Mouse (Mus musculus): ENCODE data around the gene Rbm10. TPM values are rescaled to one million over a fixed set of nuclear protein-coding genes. Genes with fewer than 3 reads are reported as not detected.
A peak's percentile ranks its signal among the peaks of the same experiment; 100 is the strongest.

Rbm10 gene
- polyA plus RNA-seq, 1 experiment from 2014 or later, result 112 TPM

DNA sequence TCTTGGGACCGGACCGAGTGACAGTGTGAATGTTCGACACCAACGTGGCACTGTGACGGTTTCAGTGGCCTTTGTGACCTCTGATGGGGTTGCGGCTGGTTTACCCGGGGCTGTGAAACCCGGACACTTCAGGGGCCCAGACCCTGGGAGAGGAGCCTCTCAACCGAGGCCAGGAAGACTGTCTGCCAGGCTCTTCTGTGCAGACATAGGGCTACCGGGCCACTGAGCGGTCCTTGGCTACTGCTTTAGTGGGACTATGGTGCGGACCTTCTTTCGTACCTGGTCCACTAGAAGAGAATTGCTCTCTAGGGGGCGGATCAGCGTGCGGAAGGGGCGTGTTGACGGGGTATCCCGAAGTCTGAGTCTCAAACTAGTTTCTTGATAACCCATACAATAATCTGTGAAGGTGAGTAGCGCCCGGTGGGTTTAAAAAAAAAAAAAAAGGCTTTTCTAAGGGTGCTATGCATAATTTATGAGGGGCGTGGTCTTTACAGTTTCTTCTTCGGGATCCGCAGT lies 41.6 kb downstream of the Rbm10 start:
- H3K27ac ChIP-seq (replicated peaks), result peak overlapping the region; percentile 61
- H3K9me3 ChIP-seq, result no peaks in the 10 kb centered on the region
- H3K36me3 ChIP-seq (replicated peaks), result no peaks in the 10 kb centered on the region
- no peaks in the 10 kb centered on the region for H3K4me1 ChIP-seq
- H3K4me3 ChIP-seq, result peak overlapping the region; percentile 64
- peak; percentile 13 for DNase-seq (ENCODE audit: low spot score)
- H3K27me3 ChIP-seq (replicated peaks; ENCODE audit: low read depth, poor library complexity, severe bottlenecking), result no peaks in the 10 kb centered on the region
- WGBS, result 15% methylated on average over 24 of the region's 24 CpGs

DNA sequence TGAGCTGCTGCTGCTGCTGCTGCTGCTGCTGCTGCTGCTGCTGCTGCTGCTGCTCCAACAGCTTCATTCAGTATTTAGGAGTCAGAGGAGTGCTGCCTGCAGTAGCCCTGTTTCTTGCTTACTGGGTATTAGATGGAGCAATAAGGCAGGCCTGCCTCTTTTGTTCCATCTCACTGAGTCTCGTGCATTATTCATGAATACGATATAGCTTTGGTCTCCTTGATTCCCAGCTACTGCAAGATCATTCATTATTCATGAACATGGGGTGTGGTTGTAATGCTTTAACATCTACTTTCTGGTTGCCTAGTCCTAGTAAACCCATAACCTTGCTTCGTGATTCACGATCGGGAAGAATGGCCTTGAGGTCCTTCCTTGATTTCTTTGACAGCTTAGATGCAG lies 45.0 kb downstream of the Rbm10 start:
- H3K27ac ChIP-seq (replicated peaks), result no peak overlapping the region
- H3K9me3 ChIP-seq, result no peaks in the 10 kb centered on the region
- H3K27me3 ChIP-seq (replicated peaks; ENCODE audit: low read depth, poor library complexity, severe bottlenecking), result no peaks in the 10 kb centered on the region
- 30% methylated on average over 5 of the region's 5 CpGs for WGBS
- no peaks in the 10 kb centered on the region for H3K4me1 ChIP-seq
- no peak for DNase-seq (ENCODE audit: low spot score)
- peak overlapping the region; percentile 70 for H3K4me3 ChIP-seq
- peaks cover 25% of the 10 kb centered on the region for H3K36me3 ChIP-seq (replicated peaks)

GRCm38 (mm10) chrX:20662716-20663443 lies 45.6 kb downstream of the Rbm10 start:
- Histone ChIP-seq H3K4me3 (peak overlapping the region; percentile 70), H3K27me3 (replicated peaks; ENCODE audit: low read depth, poor library complexity, severe bottlenecking) (no peaks in the 10 kb centered on the region), H3K27ac (replicated peaks) (peak overlapping the region; percentile 87), H3K9me3 (no peaks in the 10 kb centered on the region), H3K36me3 (replicated peaks) (peaks cover 31% of the 10 kb centered on the region), H3K4me1 (no peaks in the 10 kb centered on the region)
- peak; percentile 87 for DNase-seq (ENCODE audit: low spot score)
- 15% methylated on average over 28 of the region's 28 CpGs for WGBS

- Histone ChIP-seq H3K36me3 (replicated peaks) (peaks cover 36% of the 10 kb centered on the region), H3K27ac (replicated peaks) (peak overlapping the region; percentile 87), H3K4me1 (no peaks in the 10 kb centered on the region), H3K4me3 (peak overlapping the region; percentile 70), H3K9me3 (no peaks in the 10 kb centered on the region), H3K27me3 (replicated peaks; ENCODE audit: low read depth, poor library complexity, severe bottlenecking) (no peaks in the 10 kb centered on the region)
- WGBS, result 18% methylated on average over 9 of the region's 9 CpGs
- DNase-seq (ENCODE audit: low spot score), result no peak
These were observed 46.1 kb downstream of the Rbm10 start for GRCm38 (mm10) chrX:20663444-20663790.

- peak; percentile 84 for DNase-seq (ENCODE audit: low spot score)
- WGBS, result 25% methylated on average over 16 of the region's 16 CpGs
- H3K27ac ChIP-seq (replicated peaks), result peak within 1 kb of the TSS; percentile 92
- no peaks in the 10 kb centered on the region for H3K27me3 ChIP-seq (replicated peaks; ENCODE audit: low read depth, poor library complexity, severe bottlenecking)
- H3K4me3 ChIP-seq, result peak within 1 kb of the TSS; percentile 69
- H3K4me1 ChIP-seq, result peaks cover 14% of the 10 kb centered on the region
- H3K36me3 ChIP-seq (replicated peaks), result peaks cover 24% of the 10 kb centered on the region
- peaks cover 9% of the 10 kb centered on the region; the same call in 1 of the 2 replicates for H3K9me3 ChIP-seq
These were observed 70.3 kb downstream of the Rbm10 start, which contains the start of gene Cdk16 for GRCm38 (mm10) chrX:20687519-20688067. Cdk16 (plus strand) TSS chrX:20687954.

DNA sequence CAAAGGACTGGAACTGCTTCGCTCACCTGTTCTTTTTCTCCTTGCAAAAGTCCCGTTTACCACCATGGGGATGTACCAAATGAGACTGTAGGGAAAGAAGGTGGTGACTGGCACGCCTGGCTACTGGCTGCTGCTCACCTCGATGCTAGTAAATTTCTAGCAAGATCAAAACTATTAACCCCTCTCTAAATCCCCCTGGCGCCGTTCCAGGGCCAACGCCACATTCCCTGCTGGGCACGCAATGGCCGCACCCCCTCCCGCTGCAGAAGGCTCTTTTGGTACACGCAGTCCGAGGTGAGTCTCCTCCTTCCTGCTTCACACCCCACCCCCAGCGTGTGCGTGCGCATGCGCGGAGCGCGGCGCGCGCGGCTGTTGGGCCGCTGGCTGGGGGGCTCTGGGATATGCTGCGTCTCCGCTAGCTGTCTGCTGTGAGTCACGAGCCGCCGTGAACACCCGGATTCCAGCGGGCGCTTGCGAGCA lies 70.8 kb downstream of the Rbm10 start:
- peaks cover 14% of the 10 kb centered on the region for H3K4me1 ChIP-seq

DNA sequence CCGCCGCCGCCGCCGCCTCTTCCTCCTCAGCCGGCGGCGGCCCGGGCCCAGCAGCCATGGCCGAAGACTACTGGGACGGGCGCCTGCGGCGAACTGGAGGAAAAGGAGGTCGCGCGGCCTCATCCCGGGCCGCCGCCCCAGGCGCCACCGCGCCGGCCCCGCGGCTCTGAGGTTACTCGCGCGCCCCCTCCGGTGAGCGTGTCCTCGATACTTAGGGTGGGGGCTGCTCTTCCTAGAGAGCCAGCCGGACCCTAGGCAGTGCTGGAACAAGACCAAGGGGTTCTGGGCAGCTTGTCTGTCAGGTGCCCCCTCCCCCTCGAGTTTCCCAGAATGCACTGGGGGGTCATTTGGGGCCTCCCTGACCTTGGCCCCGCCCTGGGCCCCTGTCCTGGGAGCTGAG lies 71.3 kb downstream of the Rbm10 start:
- H3K36me3 ChIP-seq (replicated peaks), result peaks cover 24% of the 10 kb centered on the region
- H3K27ac ChIP-seq (replicated peaks), result peak overlapping the region; percentile 92
- H3K27me3 ChIP-seq (replicated peaks; ENCODE audit: low read depth, poor library complexity, severe bottlenecking), result no peaks in the 10 kb centered on the region
- peak; percentile 77 for DNase-seq (ENCODE audit: low spot score)
- H3K9me3 ChIP-seq, result peaks cover 9% of the 10 kb centered on the region; the same call in 1 of the 2 replicates
- 19% methylated on average over 35 of the region's 35 CpGs for WGBS
- H3K4me3 ChIP-seq, result peak overlapping the region; percentile 69
- peaks cover 14% of the 10 kb centered on the region for H3K4me1 ChIP-seq

More for the DNA sequence above, 70.8 kb downstream of the Rbm10 start:
- 17% methylated on average over 33 of the region's 33 CpGs for WGBS
- DNase-seq (ENCODE audit: low spot score), result peak; percentile 89
- Histone ChIP-seq H3K27ac (replicated peaks) (peak overlapping the region; percentile 92), H3K4me3 (peak overlapping the region; percentile 69), H3K27me3 (replicated peaks; ENCODE audit: low read depth, poor library complexity, severe bottlenecking) (no peaks in the 10 kb centered on the region), H3K36me3 (replicated peaks) (peaks cover 24% of the 10 kb centered on the region), H3K9me3 (peaks cover 9% of the 10 kb centered on the region; the same call in 1 of the 2 replicates)

DNA sequence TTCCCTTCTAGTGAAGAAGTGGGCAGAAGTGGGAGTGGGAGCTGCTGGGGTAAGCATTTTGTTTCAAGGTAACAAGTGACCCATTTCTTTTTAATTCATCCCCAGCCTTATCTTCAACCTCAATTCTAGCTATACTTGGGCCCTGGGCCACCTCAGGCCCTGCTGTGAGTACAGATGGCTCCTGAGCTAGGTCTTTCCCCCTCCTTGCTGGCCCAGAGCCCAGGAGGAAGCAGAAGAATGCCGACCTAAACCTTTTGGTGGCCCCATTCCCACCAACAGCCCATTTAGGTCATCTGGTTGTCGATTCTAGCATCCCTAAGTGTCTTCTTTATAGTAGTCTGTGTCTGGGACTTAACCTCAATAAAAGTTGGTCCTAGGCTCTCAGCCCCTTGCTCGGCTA lies 74.3 kb downstream of the Rbm10 start:
- 85% methylated on average over 3 of the region's 3 CpGs for WGBS
- peaks cover 47% of the 10 kb centered on the region for H3K36me3 ChIP-seq (replicated peaks)
- no peak overlapping the region for H3K4me3 ChIP-seq
- peaks cover 9% of the 10 kb centered on the region; the same call in 1 of the 2 replicates for H3K9me3 ChIP-seq
- H3K27ac ChIP-seq (replicated peaks), result no peak overlapping the region
- H3K27me3 ChIP-seq (replicated peaks; ENCODE audit: low read depth, poor library complexity, severe bottlenecking), result no peaks in the 10 kb centered on the region
- H3K4me1 ChIP-seq, result peaks cover 12% of the 10 kb centered on the region
- DNase-seq (ENCODE audit: low spot score), result no peak

DNA sequence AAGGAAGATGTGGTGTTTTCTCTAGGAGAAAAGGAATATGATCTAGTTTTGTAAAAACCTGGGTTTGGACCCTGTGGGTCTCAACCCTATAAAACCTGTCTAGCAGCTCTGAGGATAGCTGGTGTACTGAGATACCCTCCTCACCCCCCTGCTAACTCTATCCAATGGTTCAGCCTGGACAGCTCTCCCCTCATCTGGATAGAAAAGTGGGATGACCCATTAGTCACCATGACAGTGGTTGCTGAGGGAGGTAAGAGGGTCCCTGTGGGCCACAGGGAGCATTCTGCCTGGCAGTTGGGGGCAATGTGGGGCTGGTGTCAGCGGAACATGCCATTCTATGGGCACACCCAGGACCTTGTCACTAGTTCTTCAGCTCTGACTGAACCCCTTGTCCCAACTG lies 75.3 kb downstream of the Rbm10 start:
- WGBS, result 79% methylated on average over 1 of the region's 1 CpGs
- Histone ChIP-seq H3K27me3 (replicated peaks; ENCODE audit: low read depth, poor library complexity, severe bottlenecking) (no peaks in the 10 kb centered on the region), H3K36me3 (replicated peaks) (peaks cover 58% of the 10 kb centered on the region), H3K27ac (replicated peaks) (no peak overlapping the region), H3K4me3 (no peak overlapping the region), H3K4me1 (peaks cover 8% of the 10 kb centered on the region), H3K9me3 (peaks cover 9% of the 10 kb centered on the region; the same call in 1 of the 2 replicates)
- no peak for DNase-seq (ENCODE audit: low spot score)

DNA sequence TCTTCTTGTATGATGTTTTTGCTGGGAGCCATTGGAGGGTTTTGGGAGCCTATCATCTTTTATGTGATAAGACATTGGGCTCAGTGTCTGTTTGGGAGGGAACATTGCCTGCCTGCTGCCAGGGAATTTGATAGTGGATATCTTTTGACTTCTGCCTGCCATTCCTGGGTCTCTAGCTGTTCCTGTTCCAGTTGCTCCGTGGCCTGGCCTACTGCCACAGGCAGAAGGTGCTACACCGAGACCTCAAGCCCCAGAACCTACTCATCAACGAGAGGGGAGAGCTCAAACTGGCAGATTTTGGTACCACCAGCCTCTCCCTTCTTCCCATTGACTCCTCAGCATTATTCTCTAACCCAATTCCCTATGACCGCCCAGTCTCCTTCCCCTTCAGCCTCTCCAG lies 78.5 kb downstream of the Rbm10 start:
- no peaks in the 10 kb centered on the region for H3K4me1 ChIP-seq
- H3K9me3 ChIP-seq, result no peaks in the 10 kb centered on the region; the same call in 1 of the 2 replicates
- H3K27me3 ChIP-seq (replicated peaks; ENCODE audit: low read depth, poor library complexity, severe bottlenecking), result no peaks in the 10 kb centered on the region
- H3K27ac ChIP-seq (replicated peaks), result no peak overlapping the region
- 93% methylated on average over 4 of the region's 4 CpGs for WGBS
- DNase-seq (ENCODE audit: low spot score), result no peak
- no peak overlapping the region for H3K4me3 ChIP-seq
- H3K36me3 ChIP-seq (replicated peaks), result peaks cover 79% of the 10 kb centered on the region
